Mouse (Mus musculus) CD4-positive, CD25-positive, alpha-beta regulatory T cell, adult 9 weeks (primary cell): ENCODE data around the gene Rad54l. TPM values are rescaled to one million over a fixed set of nuclear protein-coding genes. Genes with fewer than 3 reads are reported as not detected.

ENCODE experiments used
- polyA plus RNA-seq: library from polyadenylated mRNA; unstranded; fragments of 100-300 nt; shearing (Covaris generic); gene quantifications from one replicate; pipeline ENCODE4 v1.2.1, GENCODE M21; 2017

Gene Rad54l
- polyA plus RNA-seq = 4.3 TPM

DNA sequence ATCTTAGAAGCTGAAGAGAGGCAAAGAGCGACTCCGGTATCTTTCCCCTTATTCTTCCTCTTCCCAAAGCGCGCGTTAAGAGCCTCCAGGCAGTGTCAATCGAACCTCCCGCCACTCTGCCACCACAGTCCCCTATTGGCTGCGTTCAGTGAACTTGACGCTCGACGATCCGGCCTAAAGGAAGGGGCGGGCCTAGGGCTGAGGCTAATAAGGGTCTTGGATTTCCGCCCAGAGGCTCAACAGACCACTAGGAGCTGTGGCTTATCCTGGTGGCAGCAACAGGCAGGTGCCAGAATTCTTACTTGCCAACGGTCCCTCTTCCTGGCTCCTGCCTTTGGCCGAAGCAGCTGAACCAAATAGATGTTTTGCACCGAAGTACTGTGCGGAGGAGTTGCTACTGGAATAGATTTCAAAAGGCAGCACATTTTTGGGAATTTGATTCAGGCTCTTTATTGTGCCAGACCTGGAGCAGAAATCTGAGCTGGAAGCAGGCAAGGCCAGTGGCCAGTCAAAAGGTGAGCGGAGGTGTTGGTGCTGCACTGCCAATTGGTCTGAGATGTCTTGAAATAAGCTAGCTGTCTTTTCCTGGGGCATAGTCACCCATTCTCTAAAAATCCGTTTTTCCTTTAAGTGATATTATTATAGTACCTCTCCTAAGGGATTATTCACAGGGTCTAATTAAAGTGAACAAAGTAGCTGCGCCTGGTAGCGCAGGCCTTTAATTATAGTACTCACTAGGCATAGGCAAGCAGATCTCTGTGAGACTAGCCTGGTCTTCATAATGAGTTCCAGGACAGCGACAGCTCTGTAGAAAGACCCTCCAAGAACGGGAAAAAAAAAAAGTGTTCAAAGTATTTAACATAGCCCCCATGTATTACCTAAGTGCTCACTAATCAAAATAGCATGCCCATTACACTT is at the start of gene Rad54l, which contains the start of gene Pomgnt1:
TSS of gene Rad54l (minus strand) at position 89 of the 918 bp plus-strand sequence.
TSS of gene Pomgnt1 (plus strand) at position 239 of the 918 bp plus-strand sequence.

DNA sequence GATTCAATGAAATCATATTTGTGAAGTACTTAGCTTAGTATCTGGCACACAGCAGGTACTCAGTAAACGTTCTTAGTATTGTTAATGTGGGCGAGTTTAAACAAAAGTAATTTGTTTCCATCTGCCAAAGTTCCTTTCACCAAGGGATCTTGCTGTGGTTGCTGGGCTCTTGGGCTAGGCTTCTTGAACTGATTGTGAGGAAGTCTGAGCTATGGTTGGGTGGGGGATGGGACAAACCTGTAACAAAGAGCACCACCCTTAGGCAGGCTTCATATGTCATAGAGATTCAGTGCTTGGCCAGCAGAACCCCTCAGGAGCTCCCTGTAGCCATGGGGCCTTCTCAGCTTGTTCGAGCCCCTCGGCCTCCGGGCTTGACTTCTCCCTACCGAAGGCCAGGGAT is 49.6 kb upstream of the Rad54l start, which contains the start of the genes 1700042G07Rik and Gm49337:
TSS of gene 1700042G07Rik (plus strand) at position 301 of the 400 bp plus-strand sequence.
TSS of gene Gm49337 (plus strand) at position 313 of the 400 bp plus-strand sequence.

DNA sequence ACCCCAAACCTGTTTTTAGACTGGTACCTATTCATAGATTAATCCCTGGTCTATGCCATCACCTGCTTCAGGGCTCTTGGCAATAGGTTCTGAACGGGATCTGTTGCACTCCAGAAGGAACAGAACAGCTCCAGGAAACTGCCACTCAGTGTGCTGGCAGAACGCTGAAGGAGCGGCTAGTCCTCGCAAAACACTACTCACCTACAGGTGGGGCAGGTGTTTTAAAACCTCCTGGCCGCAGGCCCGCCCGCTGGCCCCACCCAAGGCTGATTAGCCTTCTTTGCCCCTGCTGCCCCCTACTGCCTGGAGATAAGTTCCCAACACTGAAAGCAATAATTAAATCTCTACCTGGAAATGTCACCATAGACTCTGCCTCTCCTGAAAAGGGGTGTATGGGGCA is 43.9 kb upstream of the Rad54l start, which contains the start of gene Tspan1:
TSS of gene Tspan1 (minus strand) at position 198 of the 400 bp plus-strand sequence.

DNA sequence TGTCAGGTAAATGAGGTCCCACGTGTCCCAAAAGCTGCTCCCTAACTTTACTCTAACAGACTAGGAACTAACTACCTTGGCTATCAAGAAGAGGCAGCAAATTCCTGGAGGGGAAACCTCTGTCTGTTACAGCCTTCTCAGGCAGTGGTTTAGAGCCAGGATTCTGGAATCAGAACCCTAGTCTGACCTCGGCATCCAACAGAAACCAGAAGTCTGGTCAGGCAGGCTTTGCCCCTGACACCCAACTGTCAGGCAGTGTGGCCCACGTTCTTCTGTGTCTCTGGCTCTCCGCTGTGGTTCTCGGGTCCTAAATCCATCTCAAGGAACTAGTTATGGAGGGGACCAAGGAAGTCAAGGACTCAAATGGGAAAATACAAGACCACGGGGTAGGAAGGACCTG is 27.7 kb upstream of the Rad54l start, which contains the start of gene Lurap1:
TSS of gene Lurap1 (minus strand) at position 101 of the 400 bp plus-strand sequence.

DNA sequence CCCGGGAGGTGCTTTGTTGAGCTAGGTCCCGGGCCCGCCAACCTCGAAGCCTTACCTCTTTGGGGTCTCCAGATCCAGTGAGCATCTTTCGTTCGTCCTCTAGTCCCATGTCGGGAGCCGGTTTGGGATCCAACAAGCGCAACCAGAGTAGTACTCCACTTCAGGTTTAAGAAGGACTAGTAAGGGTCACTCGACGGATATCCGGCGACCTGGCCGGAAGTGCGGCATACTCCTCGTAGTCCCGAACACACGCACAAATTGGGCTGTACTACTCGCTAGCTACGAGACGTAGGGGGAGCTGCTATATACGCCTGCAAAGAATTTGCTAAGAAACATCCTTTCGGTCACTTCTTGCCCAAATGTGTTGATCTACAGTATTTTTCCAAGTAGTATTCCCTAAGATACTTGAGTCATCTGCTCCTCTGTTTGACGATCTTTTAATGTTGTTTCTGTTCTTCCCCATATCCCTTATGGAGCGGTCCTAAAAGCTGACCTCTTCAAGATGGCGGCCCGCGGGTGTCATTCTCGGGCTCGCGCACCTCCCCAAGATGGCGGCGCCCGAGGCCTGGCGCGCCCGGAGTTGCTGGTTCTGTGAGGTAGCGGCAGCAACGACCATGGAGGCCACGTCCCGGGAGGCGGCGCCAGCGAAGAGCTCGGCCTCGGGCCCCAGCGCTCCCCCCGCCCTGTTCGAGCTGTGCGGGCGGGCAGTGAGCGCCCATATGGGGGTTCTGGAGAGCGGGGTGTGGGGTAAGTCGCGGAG is 48.4 kb downstream of the Rad54l start, which contains the start of the genes Uqcrh and Lrrc41:
TSS of gene Uqcrh (minus strand) at position 211 of the 760 bp plus-strand sequence.
TSS of gene Lrrc41 (plus strand) at position 409 of the 760 bp plus-strand sequence.

DNA sequence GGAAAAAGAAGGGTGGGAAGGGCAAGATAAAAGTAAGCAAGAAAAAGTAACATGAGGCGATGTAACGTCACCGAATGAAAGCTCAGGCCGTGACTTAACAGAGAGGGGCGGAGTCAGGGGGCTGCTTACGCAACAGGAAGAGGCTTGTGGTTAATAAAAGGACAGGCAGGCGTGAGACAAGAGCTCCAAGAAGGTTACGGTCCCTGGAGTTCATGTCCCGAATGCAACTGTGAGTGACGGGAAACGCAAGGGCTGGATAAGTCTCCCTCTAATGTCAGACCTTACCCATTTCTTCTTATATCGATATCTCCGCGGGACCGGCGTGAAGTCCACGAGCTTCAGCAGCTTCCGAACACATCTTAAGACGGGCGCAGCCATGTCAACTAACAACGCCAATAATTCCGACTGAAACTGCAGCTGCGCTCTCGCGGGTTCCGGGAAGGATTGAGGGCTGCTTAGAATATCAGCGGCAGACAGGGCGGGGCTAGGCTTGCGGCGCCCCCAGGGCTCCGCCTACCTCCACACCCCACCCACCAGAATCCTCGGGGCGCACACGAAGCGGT is 70.0 kb downstream of the Rad54l start, which contains the start of gene Nsun4:
TSS of gene Nsun4 (minus strand) at position 478 of the 563 bp plus-strand sequence.

Other genes with a start within 250 kb of the Rad54l start
- 0.36 TPM for gene Kncn, start 239.3 kb downstream of the Rad54l start, polyA plus RNA-seq
- gene 6430628N08Rik, start 233.0 kb downstream of the Rad54l start, polyA plus RNA-seq = not detected
- not detected for gene Dmbx1, start 183.8 kb downstream of the Rad54l start, polyA plus RNA-seq
- gene Faah, start 105.8 kb downstream of the Rad54l start, polyA plus RNA-seq = 98.4 TPM
- 35.7 TPM for gene Nsun4, start 69.8 kb downstream of the Rad54l start, polyA plus RNA-seq
- 528 TPM for gene Uqcrh, start 48.6 kb downstream of the Rad54l start, polyA plus RNA-seq
- gene Lrrc41, start 48.4 kb downstream of the Rad54l start, polyA plus RNA-seq = 34.5 TPM
- 6.9 TPM for gene Pomgnt1, start 150 bp upstream of the Rad54l start, polyA plus RNA-seq
- 0.26 TPM for gene Lurap1, start 27.6 kb upstream of the Rad54l start, polyA plus RNA-seq
- gene Tspan1, start 43.9 kb upstream of the Rad54l start, polyA plus RNA-seq = not detected
- not detected for gene 1700042G07Rik, start 49.7 kb upstream of the Rad54l start, polyA plus RNA-seq
- gene Gm49337, start 49.7 kb upstream of the Rad54l start, polyA plus RNA-seq = not detected
- gene Pik3r3, start 97.9 kb upstream of the Rad54l start, polyA plus RNA-seq = 3.8 TPM